Mouse (Mus musculus) frontal cortex, postnatal 14 days (tissue): ENCODE results near the gene Ptpn6.
"Not testable (repeated sequence)": the region's sequence is repeated elsewhere in the genome, so short reads cannot be mapped to it uniquely, and the experiment has no call there.

Experiments
- DNase-seq, 2 experiments: peaks; one replicate each; pipeline ENCODE4 v3.0.0; 2022; ENCODE audit warnings: low spot score in 2 of 2

The Ptpn6 gene

DNA sequence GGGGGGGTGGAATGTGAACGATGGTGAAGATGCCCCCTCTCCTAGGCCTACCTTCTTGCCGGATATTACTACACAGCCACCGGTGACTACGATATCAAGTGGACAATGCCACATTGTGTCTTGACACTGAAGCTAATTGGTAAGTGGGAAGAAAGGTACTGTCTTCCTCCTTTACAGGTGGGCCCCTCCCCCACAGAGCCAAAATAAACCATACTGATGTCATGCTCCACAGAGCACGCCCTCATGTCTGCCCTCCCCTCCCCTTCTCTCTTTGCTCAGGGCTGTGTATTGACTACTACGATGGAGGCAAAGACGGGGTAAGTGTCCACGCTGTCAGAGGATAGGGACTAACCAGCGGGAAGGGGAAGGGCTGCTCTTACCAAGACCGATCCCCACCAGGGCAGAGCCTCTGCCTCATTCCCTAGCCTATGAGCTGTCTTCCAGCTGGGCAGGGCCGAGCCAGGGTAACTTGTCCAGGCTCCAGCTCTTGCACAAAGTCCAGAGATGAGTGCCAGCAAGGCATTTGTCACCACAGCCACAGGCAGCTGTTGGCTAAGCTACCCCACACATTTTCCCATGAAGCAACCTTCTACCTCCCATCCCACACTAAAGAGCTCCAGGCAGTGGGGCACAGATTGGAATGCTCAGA is 38.4 kb downstream of the Ptpn6 start:
- DNase-seq = no peak

DNA sequence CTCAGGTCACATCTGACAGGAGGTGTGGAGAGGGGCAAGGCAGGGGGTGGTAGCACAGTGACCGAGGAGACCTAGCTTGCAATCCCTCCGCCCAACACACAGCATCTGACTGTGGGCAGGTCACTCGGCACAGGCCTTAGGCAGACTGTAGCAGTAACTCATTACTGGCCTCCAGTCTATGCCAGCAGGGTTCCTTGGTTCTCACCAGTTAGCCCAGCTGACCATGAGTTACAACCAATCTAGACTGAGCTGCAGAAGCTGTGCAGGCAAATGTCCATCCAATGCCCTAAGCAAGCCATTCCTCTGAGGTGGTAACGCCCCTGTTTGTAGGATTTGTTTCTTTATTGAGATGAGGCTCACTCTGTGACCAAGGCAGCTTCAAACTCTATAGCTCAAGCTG is 39.1 kb downstream of the Ptpn6 start:
- no peak for DNase-seq

DNA sequence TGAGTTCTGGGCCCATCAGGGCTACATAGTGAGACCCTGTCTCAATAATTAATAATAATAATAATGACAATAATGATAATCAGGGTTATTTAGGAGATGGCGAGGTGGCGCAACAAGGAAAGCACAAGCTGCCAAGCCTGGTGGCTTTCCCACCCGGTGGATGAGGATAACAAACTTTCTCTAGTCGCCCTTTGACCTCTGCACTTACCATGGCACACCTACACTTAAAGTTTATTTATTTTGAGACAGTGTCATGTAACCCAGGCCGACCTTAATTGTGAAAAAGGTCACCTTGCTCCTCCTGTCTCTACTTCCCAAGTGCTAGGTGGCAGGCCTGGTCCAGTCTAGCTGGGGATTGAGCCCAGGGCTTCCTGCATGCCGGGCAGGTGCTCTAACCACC is 39.8 kb downstream of the Ptpn6 start:
- no peak for DNase-seq

GRCm38 (mm10) chr6:124696441-124697150 is 41.9 kb downstream of the Ptpn6 start:
- DNase-seq = no peak

DNA sequence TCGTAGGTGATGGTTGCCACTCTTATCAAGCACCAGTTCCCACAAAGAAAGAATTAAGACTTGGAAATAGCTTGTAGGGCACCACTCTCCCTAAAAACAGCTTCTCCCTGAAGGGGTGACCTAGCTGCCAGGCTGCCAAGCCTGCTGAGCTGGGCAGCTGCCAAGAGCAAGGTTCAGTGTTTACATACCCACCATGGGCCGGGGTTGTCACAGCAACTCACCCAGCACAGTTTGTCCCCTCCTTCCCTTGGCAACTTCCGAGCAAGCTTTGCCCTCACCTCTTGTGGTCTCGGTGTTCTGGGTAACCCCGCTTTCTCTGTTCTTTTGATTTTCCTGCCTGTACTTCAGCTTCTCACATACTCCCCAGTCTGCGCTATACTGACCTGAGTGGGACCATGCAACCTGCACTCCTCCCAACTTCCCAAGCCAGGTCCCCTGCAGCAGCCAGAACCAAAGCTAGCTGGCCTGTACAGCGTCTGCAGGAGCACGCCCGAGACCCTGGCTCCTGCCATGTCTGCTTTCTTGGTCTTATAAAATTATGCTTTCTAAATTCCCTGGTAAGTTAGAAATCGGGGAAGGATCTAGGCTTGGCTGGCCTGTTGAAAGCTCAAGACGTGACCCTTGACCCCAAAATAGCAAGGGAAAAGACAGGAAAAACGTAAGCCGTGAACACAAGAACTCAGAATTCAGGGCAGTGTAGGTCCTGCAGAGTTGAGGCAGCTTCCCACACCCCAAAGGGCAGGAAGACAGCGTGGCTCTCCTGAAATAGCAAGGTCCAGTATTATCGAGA is 44.2 kb downstream of the Ptpn6 start:
- peak; percentile 51 to 65 for DNase-seq

- DNase-seq = no peak
Measured at GRCm38 (mm10) chr6:124693243-124693981, 45.1 kb downstream of the Ptpn6 start.

- no peak for DNase-seq
Measured at GRCm38 (mm10) chr6:124690517-124690916, 48.0 kb downstream of the Ptpn6 start.

DNA sequence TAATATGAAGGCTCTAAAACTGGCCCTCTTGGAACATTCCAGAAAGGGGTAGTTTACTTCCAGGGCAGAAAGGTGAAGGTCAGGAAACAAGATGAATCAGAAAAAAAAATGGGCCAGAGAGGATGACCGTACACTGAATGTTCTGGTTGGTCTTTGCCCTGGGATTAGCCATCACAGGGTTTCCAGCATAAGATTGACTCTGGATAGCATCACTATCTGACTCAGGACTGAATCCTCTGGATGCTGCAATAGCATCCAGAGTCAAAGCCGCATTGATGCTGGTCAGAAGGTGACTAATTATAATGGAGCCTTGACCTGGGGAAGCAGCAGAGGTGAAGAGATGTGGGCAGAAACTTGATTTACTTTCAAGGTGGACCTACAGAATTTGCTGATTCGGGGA is 49.5 kb downstream of the Ptpn6 start:
- no peak for DNase-seq

DNA sequence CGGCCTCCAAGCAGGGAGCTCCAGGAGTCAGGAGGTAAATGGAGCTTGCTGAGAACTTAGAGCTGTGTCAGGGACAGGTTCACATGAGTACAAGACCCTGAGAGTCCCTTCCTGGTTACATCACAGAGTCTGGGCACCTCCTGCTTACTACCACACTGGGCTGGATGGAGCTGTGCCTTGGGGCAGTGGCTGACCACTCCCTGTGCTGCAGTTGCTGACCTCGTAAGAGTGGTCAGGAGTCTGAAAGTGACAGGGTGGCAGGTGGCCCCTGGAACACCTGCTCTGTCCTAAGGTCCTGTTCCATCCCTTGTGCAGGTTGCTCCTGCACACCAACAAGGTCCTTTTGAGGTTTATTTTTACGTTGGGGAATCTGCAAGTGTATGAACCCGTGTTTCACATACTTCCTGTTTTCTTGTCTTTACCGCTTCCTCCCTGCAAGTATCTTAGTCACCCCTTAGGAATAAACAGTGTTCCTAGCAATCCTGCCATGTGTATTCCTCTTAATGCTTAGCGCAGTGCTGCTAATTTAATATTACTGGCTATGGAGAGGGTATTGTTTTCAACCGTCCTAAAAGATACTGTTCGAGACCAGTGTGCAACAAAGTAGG is 50.3 kb downstream of the Ptpn6 start:
- no peak for DNase-seq

DNA sequence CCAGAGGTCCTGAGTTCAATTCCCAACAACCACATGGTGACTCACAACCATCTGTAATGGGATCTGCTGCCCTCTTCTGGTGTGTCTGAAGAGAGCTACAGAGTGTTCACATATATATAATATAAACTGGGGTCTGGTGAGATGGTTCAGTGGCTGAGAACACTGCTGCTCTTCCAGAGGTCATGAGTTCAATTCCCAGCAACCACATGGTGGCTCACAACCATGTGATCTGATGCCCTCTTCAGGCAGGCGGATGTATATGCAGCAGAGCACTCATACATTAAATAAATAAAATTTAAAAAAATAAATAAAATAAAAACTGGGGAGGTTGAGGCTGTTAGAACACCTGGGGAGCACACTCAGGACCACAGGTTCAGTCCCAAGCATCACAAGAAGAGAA is 51.9 kb downstream of the Ptpn6 start:
- DNase-seq = not testable (repeated sequence)

GRCm38 (mm10) chr6:124685606-124686386 is 52.7 kb downstream of the Ptpn6 start:
- DNase-seq = no peak

DNA sequence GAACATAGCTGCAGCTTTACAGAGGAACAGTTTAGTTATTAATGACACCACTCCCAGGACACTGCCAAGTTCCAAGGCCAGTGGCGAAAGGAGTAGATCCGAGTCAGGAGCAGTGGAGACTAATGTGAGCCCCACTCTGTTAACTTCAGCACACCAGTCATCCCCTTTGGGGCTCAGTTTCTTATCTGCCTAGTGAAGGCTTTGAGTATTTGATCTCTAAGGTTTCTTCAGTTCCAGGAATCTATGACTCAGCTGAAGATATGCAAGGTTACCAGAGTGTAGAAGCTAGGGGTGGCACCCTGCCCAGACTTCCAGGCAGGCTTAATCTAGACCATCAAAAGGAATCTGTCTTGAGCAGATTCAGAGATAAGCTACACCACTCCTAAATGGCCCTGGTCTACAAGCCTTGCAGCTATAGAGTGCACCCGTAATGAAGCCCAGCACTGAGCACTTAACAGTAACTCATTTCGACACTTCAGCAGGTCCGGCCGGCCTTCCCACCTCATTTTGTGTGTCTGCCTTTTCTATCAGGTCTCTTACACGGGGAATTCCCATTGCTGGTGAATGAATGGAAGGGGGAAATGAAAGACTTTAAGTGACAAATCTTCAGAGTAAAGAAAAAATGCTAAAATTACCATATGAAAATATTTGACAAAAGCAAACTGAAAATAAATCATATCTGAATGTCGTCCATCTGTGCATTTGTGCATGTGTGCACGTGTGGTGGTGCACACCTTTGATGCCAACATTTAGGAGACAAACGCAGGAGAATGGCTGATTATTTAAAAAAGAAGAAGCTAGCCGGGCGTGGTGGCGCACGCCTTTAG is 54.7 kb downstream of the Ptpn6 start:
- peak in 1 of 2 experiments; percentile 39 for DNase-seq

DNA sequence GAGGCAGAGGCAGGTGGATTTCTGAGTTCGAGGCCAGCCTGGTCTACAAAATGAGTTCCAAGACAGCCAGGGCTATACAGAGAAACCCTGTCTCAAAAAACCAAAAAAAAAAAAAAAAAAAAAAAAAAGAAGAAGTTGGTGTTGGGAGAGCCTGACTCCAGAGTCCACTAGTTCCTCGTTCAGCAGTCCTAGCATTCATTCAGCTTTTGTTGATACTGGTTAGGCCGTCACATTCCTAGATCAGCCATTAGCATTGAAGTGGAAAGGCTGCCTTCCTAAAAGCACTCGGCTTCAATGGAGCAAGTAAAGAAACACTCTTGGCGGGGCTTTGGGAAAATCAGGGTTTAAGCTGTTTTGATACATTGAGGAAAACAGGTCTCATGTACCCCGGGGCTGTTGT is 56.2 kb downstream of the Ptpn6 start:
- DNase-seq = not testable (repeated sequence)

DNA sequence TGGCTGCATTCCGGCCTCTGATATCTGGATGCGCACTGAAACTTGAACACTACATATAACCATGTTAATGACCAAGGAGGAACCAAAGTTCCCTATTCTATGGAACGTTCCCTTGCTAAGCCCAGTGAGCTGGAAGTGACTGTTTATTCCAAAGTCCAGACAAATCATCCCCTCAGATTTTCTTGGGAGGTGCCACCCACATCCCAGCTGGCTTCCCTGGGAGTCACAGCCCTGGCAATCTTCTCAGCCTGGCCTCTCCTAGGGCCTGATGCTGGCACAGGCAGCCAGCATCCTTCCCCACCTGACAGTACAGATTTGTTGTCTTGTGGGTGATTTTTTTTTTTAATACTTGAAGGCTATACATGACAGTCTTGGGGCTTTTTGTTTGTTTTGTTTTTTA is 59.0 kb downstream of the Ptpn6 start:
- no peak for DNase-seq

GRCm38 (mm10) chr6:124678769-124679168 is 59.7 kb downstream of the Ptpn6 start:
- DNase-seq = no peak

GRCm38 (mm10) chr6:124676171-124676570 is 62.3 kb downstream of the Ptpn6 start:
- no peak for DNase-seq

DNA sequence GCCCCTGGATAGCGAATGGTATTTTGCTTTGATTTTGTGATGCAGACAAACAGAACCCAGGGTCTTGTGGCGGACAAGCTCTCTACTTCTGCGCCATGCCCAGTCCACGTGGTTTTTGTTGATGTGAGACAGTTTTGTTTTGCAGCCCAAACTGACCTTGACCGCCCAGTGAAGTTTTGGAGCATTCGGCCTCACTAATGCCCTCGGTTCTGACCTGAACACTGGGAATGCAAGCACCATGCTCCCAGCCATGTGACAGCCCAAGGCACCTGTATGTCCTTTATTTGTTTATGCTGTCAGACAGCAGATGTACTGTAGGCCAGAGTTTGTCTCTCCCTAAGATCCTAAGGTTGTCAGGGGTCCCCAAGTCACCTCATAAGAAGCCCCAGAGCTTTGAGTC is 63.9 kb downstream of the Ptpn6 start:
- DNase-seq = no peak

DNA sequence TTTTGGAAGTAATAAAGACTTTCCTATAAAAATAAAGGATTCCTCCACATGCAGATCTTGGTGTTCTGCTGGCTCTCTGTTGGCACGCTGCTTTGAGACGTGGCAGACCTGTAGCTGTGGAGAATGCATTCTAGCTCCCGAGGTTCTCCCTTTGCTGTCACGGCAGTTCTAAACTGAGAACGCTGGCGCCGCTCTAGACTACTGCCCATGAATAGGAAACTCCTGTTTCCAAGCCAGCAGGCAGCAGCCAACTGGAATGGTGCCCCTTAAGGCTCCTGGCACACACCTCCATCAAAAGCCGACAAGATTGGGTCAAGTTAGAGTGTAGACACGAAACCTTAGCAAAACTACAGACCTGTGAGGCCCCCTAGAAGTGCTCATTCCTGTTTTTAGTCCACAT is 64.9 kb downstream of the Ptpn6 start:
- peak; percentile 28 to 45 for DNase-seq

- no peak for DNase-seq
Measured at GRCm38 (mm10) chr6:124672100-124672499, 66.4 kb downstream of the Ptpn6 start.
